Mouse (Mus musculus) heart, postnatal 10 days (tissue): Measurements from ENCODE around the gene Cav3. TPM values are rescaled to one million over a fixed set of nuclear protein-coding genes. Genes with fewer than 3 reads are reported as not detected.

Experiments
- DNase-seq, 2 experiments: peaks; one replicate each; pipeline ENCODE4 v3.0.0; 2021
- intact Hi-C: fragments of 180-260 bp; cut with DNase I; formaldehyde crosslinking; loops from one replicate; pipeline ENCODE4 v1.15.1; 2025
- total RNA-seq, 2 experiments: library from RNA; stranded (reverse); gene quantifications; 2 replicates each; pipeline ENCODE4 v1.2.3; 2021

The Cav3 gene
- 100 to 1,000 TPM; 157 to 162 TPM for total RNA-seq

DNA sequence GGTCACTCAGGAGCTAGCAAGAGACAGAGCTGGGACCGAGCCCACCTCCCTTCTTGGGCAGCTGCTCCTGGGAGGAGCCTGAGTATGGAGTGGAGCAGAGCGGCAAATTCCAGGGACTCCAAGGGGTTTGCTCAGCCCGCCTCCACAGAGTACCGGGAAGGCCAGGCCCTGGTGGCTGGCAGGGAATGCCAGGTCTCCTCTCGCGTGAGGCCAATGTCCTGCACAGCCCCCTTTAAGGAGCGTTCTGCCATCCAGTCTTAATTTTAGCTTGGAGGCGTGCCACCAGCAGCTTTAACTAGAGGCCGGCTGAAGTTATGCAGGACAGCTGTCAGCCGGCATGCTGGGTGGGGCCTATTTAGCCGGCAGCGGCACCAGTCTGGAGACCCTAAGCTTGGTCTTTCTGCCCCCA lies at the start of gene Cav3:
Gene Cav3, plus strand, starts transcription at position 165 of the 409 bp plus-strand sequence.
- intact Hi-C loops, result no loop called here
- DNase-seq, result peak; percentile 86 to 90

- DNase-seq, result no peak
- intact Hi-C loops, result no loop called here
These were observed 40.0 kb upstream of the Cav3 start for GRCm38 (mm10) chr6:112419333-112419732.

- intact Hi-C loops, result no loop called here
- no peak for DNase-seq
These were observed 38.4 kb upstream of the Cav3 start for GRCm38 (mm10) chr6:112420883-112421282.

GRCm38 (mm10) chr6:112423746-112424501 lies 35.4 kb upstream of the Cav3 start:
- DNase-seq, result peak in 1 of 2 experiments; percentile 43
- intact Hi-C loops, result no loop called here

GRCm38 (mm10) chr6:112426018-112426732 lies 33.1 kb upstream of the Cav3 start:
- DNase-seq, result no peak
- intact Hi-C loops, result no loop called here

GRCm38 (mm10) chr6:112445675-112446074 lies 13.6 kb upstream of the Cav3 start:
- DNase-seq, result no peak
- intact Hi-C loops, result no loop called here

GRCm38 (mm10) chr6:112461459-112461858 lies 2.2 kb downstream of the Cav3 start:
- no peak for DNase-seq
- intact Hi-C loops, result loop anchor here (2.0 kb wide), 1 partner anchor 59 kb away; no protein-coding TSS in a partner anchor

- intact Hi-C loops, result no loop called here
- peak; percentile 55 to 60 for DNase-seq
These were observed 4.0 kb downstream of the Cav3 start for GRCm38 (mm10) chr6:112463331-112463730.

- intact Hi-C loops, result no loop called here
- no peak for DNase-seq
These were observed 6.1 kb downstream of the Cav3 start for GRCm38 (mm10) chr6:112465441-112465840.

DNA sequence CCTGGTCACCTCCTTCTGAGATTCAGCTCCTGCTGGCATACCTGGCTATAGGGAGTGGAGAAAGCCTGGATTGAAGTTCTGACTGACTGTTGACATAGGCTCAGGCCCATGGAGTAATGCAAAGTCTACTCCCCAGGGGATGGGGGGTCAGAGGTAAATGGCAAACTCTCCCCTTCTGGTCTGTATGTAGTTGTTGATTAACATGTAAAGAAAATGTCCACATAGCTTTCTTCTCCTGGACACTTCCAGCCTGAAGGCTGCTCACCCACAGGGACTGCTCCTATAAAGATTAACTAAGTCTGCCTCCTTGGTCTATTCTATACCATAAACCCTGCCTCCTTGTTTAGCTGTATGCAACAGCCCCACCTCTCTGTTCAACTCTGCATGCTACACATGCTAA lies 6.7 kb downstream of the Cav3 start:
- DNase-seq, result no peak
- intact Hi-C loops, result no loop called here

GRCm38 (mm10) chr6:112471644-112472043 lies 12.3 kb downstream of the Cav3 start:
- intact Hi-C loops, result no loop called here
- DNase-seq, result no peak

GRCm38 (mm10) chr6:112479861-112480260 lies 20.6 kb downstream of the Cav3 start:
- intact Hi-C loops, result no loop called here
- DNase-seq, result no peak

DNA sequence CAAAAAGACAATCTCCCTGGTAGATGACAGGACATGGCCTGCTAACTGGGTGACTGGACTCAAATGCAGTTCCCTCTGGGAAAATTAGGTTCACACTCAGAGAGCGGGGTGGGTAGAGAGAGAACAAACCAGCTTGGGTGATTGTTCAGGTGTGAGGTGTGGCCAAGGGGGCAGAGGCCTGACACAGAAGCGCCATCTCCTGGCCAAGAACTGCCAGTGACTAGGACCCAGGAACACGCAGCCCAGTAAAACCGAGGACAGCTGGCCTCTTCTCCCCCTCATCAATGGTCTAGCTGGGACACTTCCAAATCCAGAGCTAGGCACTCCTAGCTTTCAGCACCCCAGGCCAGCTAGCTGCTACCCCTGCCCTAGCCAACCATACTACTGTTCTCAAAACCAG lies 25.0 kb downstream of the Cav3 start:
- intact Hi-C loops, result loop anchor here (1.0 to 2.0 kb wide), 3 partner anchors 76 to 278 kb away; no protein-coding TSS in a partner anchor
- peak; percentile 61 to 69 for DNase-seq

GRCm38 (mm10) chr6:112487993-112488392 lies 28.7 kb downstream of the Cav3 start:
- intact Hi-C loops, result no loop called here
- no peak for DNase-seq

- intact Hi-C loops, result no loop called here
- no peak for DNase-seq
These were observed 29.5 kb downstream of the Cav3 start for GRCm38 (mm10) chr6:112488821-112489180.

DNA sequence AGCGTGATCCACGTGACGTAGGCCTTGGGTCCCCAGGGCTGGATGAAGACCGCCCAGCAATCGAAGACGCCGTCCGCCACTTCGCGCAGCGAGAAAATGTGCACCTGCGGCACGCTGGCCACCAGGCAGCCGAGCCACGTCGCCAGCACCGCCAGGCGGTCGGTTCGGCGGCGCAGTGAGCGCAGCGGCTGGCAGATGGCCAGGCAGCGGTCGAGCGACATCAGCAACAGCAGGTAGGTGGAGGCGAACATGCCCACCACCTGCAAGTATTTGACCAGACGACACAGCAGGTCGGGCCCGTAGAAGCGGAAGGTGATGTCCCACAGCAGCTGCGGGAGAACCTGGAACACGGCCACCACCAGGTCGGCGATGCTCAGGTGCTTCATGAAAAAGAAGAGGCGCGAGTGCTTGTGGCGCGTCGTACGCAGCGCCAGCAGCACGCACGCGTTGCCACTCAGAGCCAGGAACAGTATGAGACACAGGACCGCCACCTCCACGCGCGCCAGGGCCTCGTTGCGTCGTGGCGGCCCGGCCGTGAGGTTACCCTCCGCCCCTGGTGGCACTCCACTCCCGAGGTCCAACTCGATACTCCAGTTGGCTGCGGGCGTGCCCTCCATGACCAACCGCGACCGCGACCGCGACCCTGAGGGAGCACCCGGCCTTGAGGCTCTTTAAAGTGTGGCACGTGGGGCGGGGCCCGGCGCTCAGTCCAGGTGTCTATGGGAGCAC lies 30.0 kb downstream of the Cav3 start:
- peak in 1 of 2 experiments; percentile 26 for DNase-seq
- intact Hi-C loops, result no loop called here

DNA sequence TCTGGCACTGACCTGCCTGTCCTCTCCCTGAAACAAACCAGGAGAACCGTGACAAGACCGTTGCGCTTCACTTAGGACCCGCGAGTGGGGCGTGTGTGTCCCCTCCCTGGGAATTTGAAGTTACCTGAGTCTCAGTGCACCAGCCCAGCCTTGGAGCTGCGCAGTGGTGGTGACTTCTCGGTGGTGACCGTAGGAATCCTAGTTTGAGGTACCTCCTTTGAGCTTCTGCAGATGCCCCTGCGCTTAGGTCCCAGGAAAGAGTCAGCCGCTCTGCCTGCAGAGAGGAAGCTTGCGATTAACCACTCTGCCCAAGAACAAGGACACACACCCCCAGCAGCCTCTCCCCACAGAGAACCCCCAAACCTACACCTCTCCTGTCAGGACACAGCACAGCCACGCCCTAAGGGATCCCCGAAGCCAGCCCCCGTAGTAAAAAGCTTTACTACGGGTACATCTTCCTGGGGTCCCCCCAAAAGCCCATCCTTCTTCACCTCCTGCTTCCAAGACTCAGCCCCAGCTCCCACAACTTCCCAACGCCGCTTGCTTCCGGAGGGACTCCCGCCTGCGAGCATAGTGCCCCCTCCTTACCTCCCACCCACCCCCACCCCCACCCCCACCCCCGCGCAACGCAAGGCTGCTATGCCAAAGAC lies 30.7 kb downstream of the Cav3 start, which contains the start of gene Oxtr:
Gene Oxtr, minus strand, starts transcription at position 34 of the 650 bp plus-strand sequence.
- intact Hi-C loops, result loop anchor here (5.0 to 10.0 kb wide), 3 partner anchors 207 to 512 kb away; partner anchors contain the start of gene Rad18
- no peak for DNase-seq

DNA sequence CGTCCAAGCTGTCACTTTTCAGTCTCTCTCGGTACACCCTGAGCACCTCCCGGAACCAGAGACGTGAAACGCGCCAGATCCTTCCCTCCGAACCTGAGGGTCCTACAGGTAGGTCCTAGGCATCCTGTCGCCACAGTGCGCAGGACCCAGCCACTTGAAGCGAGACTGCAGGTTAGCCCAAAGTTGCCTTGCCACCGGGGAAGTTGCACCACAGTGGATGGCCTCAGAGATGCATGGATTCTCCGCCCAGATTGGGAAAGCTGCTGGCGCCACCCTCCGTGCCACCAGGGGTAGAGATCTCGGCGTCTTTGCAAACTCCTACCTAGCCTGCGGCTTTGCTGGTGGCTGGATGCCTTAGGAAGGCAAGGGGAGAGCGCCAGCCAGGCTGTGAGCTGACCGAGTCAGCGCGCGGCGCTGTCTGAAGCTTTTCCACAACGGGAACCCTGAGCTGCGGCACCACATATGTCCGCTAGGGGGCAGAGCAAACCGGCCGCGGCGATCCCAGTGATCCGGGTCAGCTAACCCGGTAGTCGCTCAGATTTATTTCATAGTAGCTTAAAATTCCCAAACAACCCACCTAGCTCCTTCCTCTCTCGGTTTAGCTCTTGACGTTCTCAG lies 31.4 kb downstream of the Cav3 start:
- intact Hi-C loops, result loop anchor here (5.0 to 10.0 kb wide), 3 partner anchors 207 to 512 kb away; partner anchors contain the start of gene Rad18
- DNase-seq, result peak; percentile 90 to 93

GRCm38 (mm10) chr6:112491521-112491920 lies 32.2 kb downstream of the Cav3 start:
- DNase-seq, result no peak
- intact Hi-C loops, result loop anchor here (5.0 to 10.0 kb wide), 3 partner anchors 206 to 511 kb away; partner anchors contain the start of gene Rad18

DNA sequence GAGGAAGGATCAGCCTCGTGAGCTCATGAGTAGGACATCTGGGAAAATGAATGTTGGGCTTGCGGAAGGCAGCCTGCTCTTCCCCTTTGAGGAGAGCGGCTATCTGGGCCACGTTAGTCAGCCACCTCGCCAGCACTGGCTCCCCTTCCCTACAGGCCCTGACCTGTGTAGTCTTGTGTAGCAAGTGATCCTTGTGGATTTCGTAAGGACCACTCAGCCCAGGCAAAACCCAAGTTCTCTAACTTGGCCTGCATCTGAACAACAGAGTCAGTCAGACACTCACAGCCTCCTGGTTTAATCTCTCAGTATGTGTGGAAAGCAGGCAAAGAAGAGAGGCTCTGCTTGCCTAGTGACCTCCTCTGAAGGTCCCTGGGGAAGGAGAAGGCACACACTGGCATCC lies 33.4 kb downstream of the Cav3 start:
- intact Hi-C loops, result loop anchor here (5.0 to 10.0 kb wide), 3 partner anchors 205 to 510 kb away; partner anchors contain the start of gene Rad18
- DNase-seq, result no peak
